ENCODE assay signal across 8 mouse cellular contexts in the genomic region with DNA sequence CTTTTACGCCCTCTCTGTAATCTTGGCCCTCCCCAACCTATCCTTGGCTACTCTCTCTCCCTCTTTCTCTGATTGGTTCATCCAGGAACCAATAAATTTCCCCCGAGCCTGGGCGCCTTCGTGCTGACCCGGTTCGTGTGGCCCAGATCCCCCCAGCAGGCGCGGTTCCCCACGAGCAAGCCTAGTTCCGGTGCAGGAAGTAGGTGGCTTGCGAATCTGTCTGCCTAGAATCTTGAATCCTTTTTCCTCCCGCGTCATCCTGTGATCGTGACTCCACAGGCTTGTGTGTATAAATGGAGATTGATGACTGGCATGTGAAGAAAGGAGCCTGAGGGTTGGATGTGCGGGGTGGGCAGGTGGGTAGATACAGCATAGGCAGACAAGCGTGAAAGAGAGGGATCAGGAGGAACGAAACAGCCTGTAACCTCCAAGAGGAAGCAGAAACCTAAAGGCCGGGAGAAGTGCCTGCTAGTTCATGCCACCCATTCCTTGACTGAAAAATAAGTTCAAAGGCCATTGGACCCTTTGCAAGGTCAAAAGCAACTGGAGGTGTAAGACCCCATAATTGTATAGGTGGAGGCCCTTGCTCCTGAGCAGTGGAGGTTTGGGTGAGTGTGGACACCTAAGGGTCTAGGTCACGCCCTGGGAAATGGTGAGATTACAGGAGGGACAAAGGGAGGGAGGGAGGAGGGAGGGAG. TPM values are rescaled to one million over a fixed set of nuclear protein-coding genes. Genes with fewer than 3 reads are reported as not detected.
A peak's percentile ranks its signal among the peaks of the same experiment; 100 is the strongest.
DNase-seq lines count a peak whose midpoint lies in the region; ATAC-seq lines count a peak whose summit lies in the region.

No protein-coding gene starts in this region.

- H3K9ac ChIP-seq in embryonic facial prominence, embryonic 11.5 days (replicated peaks; ENCODE audit: low read length): peak overlapping the region; percentile 38
- peak overlapping the region; percentile 78 for H3K9ac ChIP-seq in heart, embryonic 14.5 days (ENCODE audit: low read length)
- peak overlapping the region; percentile 87 for H3K9ac ChIP-seq in kidney, embryonic 16.5 days (replicated peaks; ENCODE audit: low read length)
- H3K9ac ChIP-seq in limb, embryonic 12.5 days (replicated peaks): no peak overlapping the region
- peak overlapping the region; percentile 90 for H3K9ac ChIP-seq in midbrain, embryonic 14.5 days (replicated peaks; ENCODE audit: low read length)

- H3K4me3 ChIP-seq in embryonic facial prominence, embryonic 11.5 days (ENCODE audit: low read depth, low read length): peak overlapping the region; percentile 74
- H3K4me3 ChIP-seq in heart, embryonic 14.5 days (ENCODE audit: control insufficient read depth in 1 of 2, insufficient read depth in 1 of 2, low read depth in 1 of 2, low read length in 2 of 2): peak overlapping the region; percentile 70 to 92
- peak overlapping the region; percentile 77 for H3K4me3 ChIP-seq in kidney, embryonic 16.5 days (ENCODE audit: low read length)
- H3K4me3 ChIP-seq in limb, embryonic 12.5 days (replicated peaks): peak overlapping the region; percentile 71
- H3K4me3 ChIP-seq in midbrain, embryonic 14.5 days (replicated peaks; ENCODE audit: low read depth, low read length): peak overlapping the region; percentile 77

- ATAC-seq in embryonic facial prominence, embryonic 11.5 days (replicated peaks; ENCODE audit: insufficient number of reproducible peaks, low FRiP score, low TSS enrichment, low read depth): no peak
- ATAC-seq in heart, embryonic 14.5 days (ENCODE audit: insufficient number of reproducible peaks, insufficient read depth, low FRiP score, low read depth): no peak
- no peak for ATAC-seq in kidney, embryonic 16.5 days (ENCODE audit: low FRiP score, low TSS enrichment)
- ATAC-seq in limb, embryonic 12.5 days (ENCODE audit: insufficient number of reproducible peaks, insufficient read depth, low FRiP score, low TSS enrichment, low read depth): no peak
- ATAC-seq in midbrain, embryonic 14.5 days (ENCODE audit: low FRiP score, low TSS enrichment): peak; percentile 25

- peak overlapping the region; percentile 93 for H3K4me2 ChIP-seq in embryonic facial prominence, embryonic 11.5 days (ENCODE audit: low read depth, low read length)
- peak overlapping the region; percentile 100 for H3K4me2 ChIP-seq in heart, embryonic 14.5 days (ENCODE audit: low read length)
- H3K4me2 ChIP-seq in kidney, embryonic 16.5 days (replicated peaks; ENCODE audit: low read depth, low read length): peak overlapping the region; percentile 89
- H3K4me2 ChIP-seq in limb, embryonic 12.5 days: peak overlapping the region; percentile 97
- peak overlapping the region; percentile 92 for H3K4me2 ChIP-seq in midbrain, embryonic 14.5 days (ENCODE audit: low read length)

- no peak overlapping the region for H3K27ac ChIP-seq in embryonic facial prominence, embryonic 11.5 days (replicated peaks; ENCODE audit: low read depth, low read length)
- H3K27ac ChIP-seq in heart, embryonic 14.5 days (replicated peaks in 1 of 2; ENCODE audit: control insufficient read depth in 1 of 2, insufficient read depth in 1 of 2, low read depth in 2 of 2, low read length in 2 of 2): no peak overlapping the region
- peak overlapping the region; percentile 2 for H3K27ac ChIP-seq in kidney, embryonic 16.5 days (ENCODE audit: low read length)
- H3K27ac ChIP-seq in limb, embryonic 12.5 days: no peak overlapping the region
- H3K27ac ChIP-seq in midbrain, embryonic 14.5 days (replicated peaks; ENCODE audit: low read depth, low read length): 0 out of 2 replicates have a peak overlapping the region, but pooled peaks have one; percentile 27

- H3K36me3 ChIP-seq in embryonic facial prominence, embryonic 11.5 days (replicated peaks; ENCODE audit: control insufficient read depth, insufficient read depth, low read depth, low read length): no peaks in the 10 kb centered on the region; the same call in 1 of the 2 replicates
- H3K36me3 ChIP-seq in heart, embryonic 14.5 days (ENCODE audit: control insufficient read depth, insufficient read depth, low read length): no peaks in the 10 kb centered on the region
- no peaks in the 10 kb centered on the region for H3K36me3 ChIP-seq in kidney, embryonic 16.5 days (ENCODE audit: insufficient read depth, low read length)
- H3K36me3 ChIP-seq in limb, embryonic 12.5 days: no peaks in the 10 kb centered on the region
- no peaks in the 10 kb centered on the region for H3K36me3 ChIP-seq in midbrain, embryonic 14.5 days (ENCODE audit: control insufficient read depth, insufficient read depth, low read length)

- 2% methylated on average over 18 of the region's 19 CpGs for WGBS in embryonic facial prominence, embryonic 11.5 days
- 9% methylated on average over 18 of the region's 19 CpGs for WGBS in heart, embryonic 14.5 days
- WGBS in kidney, embryonic 16.5 days: 6% methylated on average over 19 of the region's 19 CpGs
- WGBS in limb, embryonic 12.5 days: 2% methylated on average over 18 of the region's 19 CpGs
- 1% methylated on average over 19 of the region's 19 CpGs for WGBS in midbrain, embryonic 14.5 days

- peak; percentile 6 to 27 for DNase-seq in adrenal gland, adult 18-20 months (ENCODE audit: low spot score in 2 of 2)
- no peak for DNase-seq in adrenal gland, adult 8-10 months
- DNase-seq in embryonic facial prominence, embryonic 11.5 days (ENCODE audit: low spot score): peak; percentile 18
- DNase-seq in midbrain, embryonic 14.5 days: peak; percentile 72
- peak; percentile 29 to 50 for DNase-seq in thymus, adult 18-20 months

- H3K4me1 ChIP-seq in embryonic facial prominence, embryonic 11.5 days (ENCODE audit: control insufficient read depth, insufficient read depth, low read length): peaks cover 2% of the 10 kb centered on the region; the same call in 1 of the 2 replicates
- peaks cover 5 to 7% of the 10 kb centered on the region in 2 experiments; a peak in 3 of 4 replicates for H3K4me1 ChIP-seq in heart, embryonic 14.5 days (ENCODE audit: control insufficient read depth in 2 of 2, insufficient read depth in 2 of 2, low read length in 2 of 2)
- H3K4me1 ChIP-seq in kidney, embryonic 16.5 days (ENCODE audit: insufficient read depth, low read length): peaks cover 9% of the 10 kb centered on the region
- peaks cover 15% of the 10 kb centered on the region for H3K4me1 ChIP-seq in limb, embryonic 12.5 days (replicated peaks)
- H3K4me1 ChIP-seq in midbrain, embryonic 14.5 days (ENCODE audit: control insufficient read depth, insufficient read depth, low read length): no peaks in the 10 kb centered on the region

- H3K27me3 ChIP-seq in embryonic facial prominence, embryonic 11.5 days (ENCODE audit: control insufficient read depth, insufficient read depth, low read length): peaks cover 4% of the 10 kb centered on the region
- H3K27me3 ChIP-seq in heart, embryonic 14.5 days (ENCODE audit: control insufficient read depth, insufficient read depth, low read length): no peaks in the 10 kb centered on the region
- no peaks in the 10 kb centered on the region; the same call in 1 of the 2 replicates for H3K27me3 ChIP-seq in kidney, embryonic 16.5 days (ENCODE audit: insufficient read depth, low read length)
- H3K27me3 ChIP-seq in limb, embryonic 12.5 days: peaks cover 32% of the 10 kb centered on the region
- no peaks in the 10 kb centered on the region for H3K27me3 ChIP-seq in midbrain, embryonic 14.5 days (ENCODE audit: control insufficient read depth, insufficient read depth, low read length)

- no peaks in the 10 kb centered on the region for H3K9me3 ChIP-seq in embryonic facial prominence, embryonic 11.5 days (replicated peaks; ENCODE audit: control insufficient read depth, low read length)
- no peaks in the 10 kb centered on the region for H3K9me3 ChIP-seq in heart, embryonic 14.5 days (ENCODE audit: control insufficient read depth, low read length)
- no peaks in the 10 kb centered on the region for H3K9me3 ChIP-seq in kidney, embryonic 16.5 days (ENCODE audit: low read length)
- no peaks in the 10 kb centered on the region for H3K9me3 ChIP-seq in limb, embryonic 12.5 days
- no peaks in the 10 kb centered on the region for H3K9me3 ChIP-seq in midbrain, embryonic 14.5 days (ENCODE audit: control insufficient read depth, low read length)

RNA-seq across cellular contexts. Expression of gene Ppm1h, which starts 2.0 kb away (rescaled TPM):
- total RNA-seq in adrenal gland, adult 18-20 months (2021): 10 to 100 TPM; 12.9 to 22.6 TPM
- total RNA-seq in adrenal gland, adult 8-10 months (2022): 10 to 100 TPM; 20.7 to 25.8 (median 24.2) TPM
- polyA plus RNA-seq in embryonic facial prominence, embryonic 11.5 days (2014; fragmentation: Nextera tagmentation; extraction: Ambion mirVana): 4.5 and 5.4 TPM in 2 replicates
- polyA plus RNA-seq in heart, embryonic 14.5 days (2014; fragmentation: Nextera tagmentation; extraction: Ambion mirVana): 4.9 and 5.3 TPM in 2 replicates
- 24.7 and 27.1 TPM in 2 replicates for polyA plus RNA-seq in kidney, embryonic 16.5 days (2015; fragmentation: Nextera tagmentation; extraction: Ambion mirVana)
- 4.3 and 5.6 TPM in 2 replicates for polyA plus RNA-seq in limb, embryonic 12.5 days (2016; fragmentation: Nextera tagmentation; extraction: Ambion mirVana)
- polyA plus RNA-seq in midbrain, embryonic 14.5 days (2014; fragmentation: Nextera tagmentation; extraction: Ambion mirVana): 19.8 and 23.3 TPM in 2 replicates

Comparison
In these comparisons a context has a peak if more than half of its experiments do, and no peak if none do; other contexts are left out.
1. H3K27ac ChIP-seq: peak in kidney, embryonic 16.5 days (single experiment) and midbrain, embryonic 14.5 days (single experiment); none in embryonic facial prominence, embryonic 11.5 days (single experiment), heart, embryonic 14.5 days (0 of 2) and limb, embryonic 12.5 days (single experiment).
2. Peak in every context shown above with its lines, with median percentiles within 50 percentile points of each other: H3K4me2 ChIP-seq and H3K4me3 ChIP-seq.